Mouse (Mus musculus) spleen, adult 2 months (tissue): ENCODE data around the gene Sult2b1. TPM values are rescaled to one million over a fixed set of nuclear protein-coding genes. Genes with fewer than 3 reads are reported as not detected.

Source experiments
- DNase-seq, 2 experiments: peaks; one replicate each; pipeline versions ENCODE4 v3.0.0 to v3.0.0-alpha.2; 2012 to 2021; ENCODE audit warnings: low spot score in 2 of 2, low read depth in 1 of 2
- H3K27ac ChIP-seq: fragments of 200-500 bp; 2 replicates; pipeline ENCODE4 v1.5.1; 2012; ENCODE audit warnings: low read length, inconsistent platforms; ENCODE audit not compliant: insufficient read depth
- H3K27me3 ChIP-seq: fragments of 200-500 bp; 2 replicates; pipeline ENCODE4 v1.6.1; 2012; ENCODE audit warnings: mild to moderate bottlenecking, moderate library complexity, low read length, inconsistent platforms; ENCODE audit not compliant: control insufficient read depth, insufficient read depth
- H3K36me3 ChIP-seq: fragments of 200-500 bp; 2 replicates; pipeline ENCODE4 v1.6.1; 2012; ENCODE audit warnings: mild to moderate bottlenecking, low read length, inconsistent platforms; ENCODE audit not compliant: control insufficient read depth, insufficient read depth
- H3K4me1 ChIP-seq: fragments of 200-500 bp; 2 replicates; pipeline ENCODE4 v1.6.1; 2011; ENCODE audit warnings: inconsistent platforms; ENCODE audit not compliant: control insufficient read depth, insufficient read depth, insufficient read length
- H3K4me3 ChIP-seq: fragments of 200-500 bp; 2 replicates; pipeline ENCODE4 v1.5.1; 2011; ENCODE audit warnings: mild to moderate bottlenecking, inconsistent platforms; ENCODE audit not compliant: insufficient read depth, insufficient read length; ENCODE audit errors: extremely low read depth
- CTCF ChIP-seq: fragments of 200-500 bp; IDR thresholded peaks from 2 replicates; pipeline ENCODE4 v1.5.1; 2011; ENCODE audit warnings: mild to moderate bottlenecking, inconsistent platforms; ENCODE audit not compliant: insufficient read depth, insufficient read length, insufficient replicate concordance; ENCODE audit errors: extremely low read depth
- POLR2A ChIP-seq: fragments of 200-500 bp; IDR thresholded peaks from 2 replicates; pipeline ENCODE4 v1.6.1; 2011; ENCODE audit warnings: low read depth, low read length, inconsistent platforms
- WGBS: fragments of 180-500 bp; shearing (Covaris S2); methylation state at CpG from one replicate; pipeline ENCODE4 v1.1.7; 2018; 5-methylcytosine and 5-hydroxymethylcytosine counted together
- polyA plus RNA-seq: library from polyadenylated mRNA; depleted of rRNA; stranded (reverse); fragments of >200 nt; gene quantifications from 2 replicates; pipeline ENCODE4 v1.2.3, GENCODE M21; 2012

The Sult2b1 gene
- polyA plus RNA-seq, 1 experiment: 0.76 TPM

- no peak for DNase-seq
- Histone ChIP-seq H3K27ac (no peak overlapping the region), H3K36me3 (no peaks in the 10 kb centered on the region), H3K27me3 (peaks cover 9% of the 10 kb centered on the region; the same call in 1 of the 2 replicates), H3K4me1 (no peaks in the 10 kb centered on the region; the same call in 1 of the 2 replicates), H3K4me3 (no peak overlapping the region)
- TF ChIP-seq CTCF (no peak), POLR2A (no peak)
- WGBS: 19% methylated on average over 27 of the region's 27 CpGs
Measured at GRCm38 (mm10) chr7:45759400-45759799, 25.1 kb downstream of the Sult2b1 start.

- Histone ChIP-seq H3K4me1 (no peaks in the 10 kb centered on the region; the same call in 1 of the 2 replicates), H3K36me3 (no peaks in the 10 kb centered on the region), H3K27ac (no peak overlapping the region), H3K27me3 (peaks cover 9% of the 10 kb centered on the region; the same call in 1 of the 2 replicates), H3K4me3 (no peak overlapping the region)
- no peak for DNase-seq
- 82% methylated on average over 6 of the region's 6 CpGs for WGBS
- TF ChIP-seq CTCF (no peak), POLR2A (no peak)
Measured at GRCm38 (mm10) chr7:45755703-45756102, 28.8 kb downstream of the Sult2b1 start.

GRCm38 (mm10) chr7:45750162-45750561, 34.3 kb downstream of the Sult2b1 start:
- Histone ChIP-seq H3K4me3 (no peak overlapping the region), H3K4me1 (no peaks in the 10 kb centered on the region), H3K27me3 (no peaks in the 10 kb centered on the region), H3K27ac (no peak overlapping the region), H3K36me3 (no peaks in the 10 kb centered on the region)
- DNase-seq: no peak
- TF ChIP-seq CTCF: no peak
- TF ChIP-seq POLR2A: no peak
- WGBS: 91% methylated on average over 9 of the region's 9 CpGs

GRCm38 (mm10) chr7:45749401-45749800, 35.1 kb downstream of the Sult2b1 start:
- TF ChIP-seq CTCF (no peak), POLR2A (no peak)
- H3K4me3 ChIP-seq: no peak overlapping the region
- WGBS: 57% methylated on average over 10 of the region's 10 CpGs
- H3K36me3 ChIP-seq: no peaks in the 10 kb centered on the region
- no peak for DNase-seq
- no peak overlapping the region for H3K27ac ChIP-seq
- no peaks in the 10 kb centered on the region for H3K4me1 ChIP-seq
- H3K27me3 ChIP-seq: no peaks in the 10 kb centered on the region

GRCm38 (mm10) chr7:45748110-45748509, 36.4 kb downstream of the Sult2b1 start:
- Histone ChIP-seq H3K4me1 (no peaks in the 10 kb centered on the region), H3K27ac (no peak overlapping the region), H3K4me3 (no peak overlapping the region), H3K36me3 (no peaks in the 10 kb centered on the region), H3K27me3 (no peaks in the 10 kb centered on the region)
- 76% methylated on average over 7 of the region's 7 CpGs for WGBS
- TF ChIP-seq POLR2A: no peak
- TF ChIP-seq CTCF: no peak
- DNase-seq: no peak

GRCm38 (mm10) chr7:45747450-45747849, 37.0 kb downstream of the Sult2b1 start:
- Histone ChIP-seq H3K4me1 (no peaks in the 10 kb centered on the region), H3K4me3 (no peak overlapping the region), H3K27ac (no peak overlapping the region), H3K27me3 (no peaks in the 10 kb centered on the region), H3K36me3 (no peaks in the 10 kb centered on the region)
- DNase-seq: no peak
- WGBS: 95% methylated on average over 5 of the region's 5 CpGs
- TF ChIP-seq POLR2A (no peak), CTCF (no peak)

- H3K4me3 ChIP-seq: no peak overlapping the region
- TF ChIP-seq CTCF (peak; percentile 17; the same call in 1 of the 2 replicates), POLR2A (no peak)
- H3K36me3 ChIP-seq: no peaks in the 10 kb centered on the region
- no peak overlapping the region for H3K27ac ChIP-seq
- no peak for DNase-seq
- no peaks in the 10 kb centered on the region; the same call in 1 of the 2 replicates for H3K4me1 ChIP-seq
- H3K27me3 ChIP-seq: no peaks in the 10 kb centered on the region
- WGBS: 83% methylated on average over 6 of the region's 6 CpGs
Measured at GRCm38 (mm10) chr7:45746518-45746917, 38.0 kb downstream of the Sult2b1 start.
